ENCODE assay signal across 8 mouse cellular contexts in genomic region chr9:85749142-85749921, GRCm38 (mm10). TPM values are rescaled to one million over a fixed set of nuclear protein-coding genes. Genes with fewer than 3 reads are reported as not detected.
DNase-seq lines count a peak whose midpoint lies in the region; ATAC-seq and TF ChIP-seq lines count a peak whose summit lies in the region.

Ibtk (minus strand) TSS chr9:85749334.

- TF ChIP-seq POLR2A in lung, adult 2 months (IDR thresholded peaks at IDR 0.05; ENCODE audit: borderline replicate concordance, extremely low read depth, low read depth, low read length), result peak; percentile 90; the same call in 1 of the 2 replicates

- peak; percentile 99 for ATAC-seq in forebrain, embryonic 14.5 days
- peak; percentile 90 for ATAC-seq in neutrophil, adult 5-6 weeks (ENCODE audit: extremely low read depth, insufficient number of reproducible peaks, low FRiP score, poor library complexity, severe bottlenecking)

- no peaks in the 10 kb centered on the region for H3K9me3 ChIP-seq in forebrain, embryonic 14.5 days (replicated peaks; ENCODE audit: control insufficient read depth, low read length)

- DNase-seq in ES-CJ7 (ENCODE audit: low read depth, low spot score), result peak; percentile 96
- peak; percentile 98 for DNase-seq in cerebellum, adult 11 months
- peak; percentile 98 for DNase-seq in forebrain, embryonic 14.5 days (ENCODE audit: low spot score)
- peak; percentile 97 for DNase-seq in heart, postnatal 25 days (ENCODE audit: low spot score)
- DNase-seq in layer of hippocampus, adult 18-20 months (ENCODE audit: low spot score in 2 of 2), result peak; percentile 96 to 100
- DNase-seq in lung, adult 2 months, result peak; percentile 99
- DNase-seq in thymus, adult 18-20 months, result peak; percentile 89 to 93

- H3K27me3 ChIP-seq in forebrain, embryonic 14.5 days (replicated peaks; ENCODE audit: control insufficient read depth, insufficient read depth, low read length), result no peaks in the 10 kb centered on the region

- H3K36me3 ChIP-seq in forebrain, embryonic 14.5 days (ENCODE audit: control insufficient read depth, insufficient read depth, low read length), result no peaks in the 10 kb centered on the region

- H3K4me1 ChIP-seq in forebrain, embryonic 14.5 days (ENCODE audit: control insufficient read depth, insufficient read depth, low read length), result peaks cover 7% of the 10 kb centered on the region; the same call in 1 of the 2 replicates
- H3K4me1 ChIP-seq in lung, adult 2 months (ENCODE audit: control insufficient read depth, insufficient read depth, low read length), result peaks cover 3% of the 10 kb centered on the region

- 0 out of 2 replicates have a peak, but pooled peaks have one; percentile 14 for TF ChIP-seq CTCF in lung, adult 2 months (IDR thresholded peaks at IDR 0.05; ENCODE audit: insufficient read depth, low read length)

- H3K27ac ChIP-seq in forebrain, embryonic 14.5 days (ENCODE audit: low read depth, low read length), result peak within 1 kb of the TSS; percentile 99

- H3K9ac ChIP-seq in forebrain, embryonic 14.5 days (ENCODE audit: low read length), result peak within 1 kb of the TSS; percentile 98

- H3K4me2 ChIP-seq in forebrain, embryonic 14.5 days (ENCODE audit: low read length), result peak within 1 kb of the TSS; percentile 82

- H3K4me3 ChIP-seq in forebrain, embryonic 14.5 days (ENCODE audit: low read depth, low read length), result peak within 1 kb of the TSS; percentile 86
- peak within 1 kb of the TSS; percentile 53 for H3K4me3 ChIP-seq in lung, adult 2 months (replicated peaks; ENCODE audit: extremely low read depth, low read depth, low read length)

- intact Hi-C loops in heart, postnatal 25 days (cut with DNase I), result no loop called here

- whole genome bisulfite sequencing in forebrain, embryonic 14.5 days, result under 1% methylated on average over 51 of the region's 52 CpGs
- under 1% methylated on average over 52 of the region's 52 CpGs for WGBS in lung, adult 2 months

RNA-seq across cellular contexts. Expression of gene Ibtk, which starts in this region (rescaled TPM):
- 31.9 and 38.0 TPM in 2 replicates for polyA plus RNA-seq in forebrain, embryonic 14.5 days (2014; fragmentation: Nextera tagmentation; extraction: Ambion mirVana)
- 10 to 100 TPM; 35.6 to 37.6 TPM for total RNA-seq in heart, postnatal 25 days (2021)
- 10 to 100 TPM; 21.8 to 22.9 TPM for total RNA-seq in layer of hippocampus, adult 18-20 months (2021)
- 3.0 and 5.4 TPM in 2 replicates for polyA plus RNA-seq in lung, adult 2 months (2012; rRNA removed)
- 90.9 and 110 TPM in 2 replicates for total RNA-seq in neutrophil, adult 5-6 weeks (2017)

Comparison
In these comparisons a context has a peak if more than half of its experiments do, and no peak if none do; other contexts are left out.
1. Peak in every context shown above with its lines: DNase-seq, ATAC-seq, H3K4me3 ChIP-seq and H3K27ac ChIP-seq.